Mouse (Mus musculus) testis, postnatal 10 days (tissue): Measurements from ENCODE around the gene Atf2.
A peak's percentile ranks its signal among the peaks of the same experiment; 100 is the strongest.

ENCODE experiments used
- DNase-seq: peaks from one replicate; pipeline ENCODE4 v3.0.0; 2021; ENCODE audit warnings: low spot score

Gene Atf2

GRCm38 (mm10) chr2:73775683-73776310 is 116.6 kb downstream of the Atf2 start:
- no peak for DNase-seq

DNA sequence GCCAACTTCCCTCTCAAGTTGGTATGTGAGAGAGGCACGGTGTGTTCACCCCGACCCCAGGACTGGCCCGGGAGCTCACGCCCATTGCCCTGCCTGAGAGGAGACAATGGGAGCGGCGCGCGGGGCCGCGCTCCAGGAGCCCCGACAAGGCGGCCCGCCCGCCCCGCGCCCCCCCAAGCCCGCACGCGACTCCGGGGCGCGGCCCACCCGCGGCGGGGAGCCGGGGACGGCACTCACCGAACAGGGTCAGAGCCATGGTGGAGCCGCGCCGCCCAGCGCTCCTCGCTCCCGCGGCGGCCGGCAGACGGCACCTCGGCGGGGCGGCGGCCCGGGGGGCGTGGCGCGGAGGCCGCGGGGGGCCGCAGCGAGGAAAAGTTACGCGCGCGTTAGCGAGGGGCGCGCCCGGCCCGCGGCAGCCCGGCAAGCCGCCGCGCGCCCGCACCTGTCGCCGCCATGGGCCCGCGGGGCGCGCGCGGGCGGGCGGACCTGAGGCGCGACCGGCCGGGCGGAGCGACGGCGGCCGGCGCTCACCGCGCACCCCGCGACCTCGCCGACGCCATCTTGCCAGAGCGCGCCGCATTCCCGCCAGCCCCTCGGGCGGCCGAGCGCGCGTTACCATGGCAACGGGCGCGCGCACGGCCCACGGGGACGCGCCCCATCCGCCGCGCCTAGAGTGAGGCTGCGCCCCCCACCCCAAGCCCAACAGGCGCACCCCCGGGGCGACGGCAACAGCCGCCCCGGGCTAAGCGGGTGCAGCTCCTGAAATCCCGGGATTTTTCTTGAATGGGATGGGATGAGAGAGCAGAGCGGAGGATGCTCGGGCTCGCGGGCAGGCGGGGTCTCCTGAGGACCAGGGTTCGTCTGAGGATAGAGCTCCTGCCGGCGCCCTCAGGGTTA is 117.4 kb downstream of the Atf2 start, which contains the start of gene Chn1:
Chn1 (minus strand) TSS at position 561 of the 897 bp plus-strand sequence.
- DNase-seq = peak; percentile 81

DNA sequence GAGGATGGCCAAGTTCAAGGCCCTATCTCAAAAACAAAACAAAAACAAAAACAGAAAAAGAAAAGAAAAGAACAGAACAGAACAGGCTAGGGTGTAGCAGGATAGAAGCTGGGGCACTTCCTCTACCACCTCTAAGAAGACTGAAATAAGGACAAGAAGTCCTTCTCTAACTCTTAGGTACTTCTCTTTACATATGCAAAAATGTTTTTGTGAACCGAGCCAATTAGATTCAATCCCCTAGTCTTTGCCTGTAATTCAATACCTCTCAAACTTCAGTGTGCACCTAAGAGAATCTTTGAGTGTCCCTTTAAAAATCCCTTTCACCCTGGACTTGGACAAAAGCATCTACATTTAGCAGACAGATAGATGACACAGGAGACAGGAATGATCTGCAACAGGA is 119.5 kb downstream of the Atf2 start:
- no peak for DNase-seq

GRCm38 (mm10) chr2:73768669-73769068 is 123.8 kb downstream of the Atf2 start:
- DNase-seq = no peak
